Mouse (Mus musculus) colon, adult 2 months (tissue): Measurements from ENCODE around the gene Vmn1r131. TPM values are rescaled to one million over a fixed set of nuclear protein-coding genes. Genes with fewer than 3 reads are reported as not detected.

Source experiments
- polyA plus RNA-seq: library from polyadenylated mRNA; depleted of rRNA; stranded (reverse); fragments of >200 nt; gene quantifications from 2 replicates; pipeline ENCODE4 v1.2.3, GENCODE M21; 2012; rRNA removed

The Vmn1r131 gene
- not detected in 2 replicates for polyA plus RNA-seq

GRCm38 (mm10) chr7:21545990-21546389, at the start of gene Vmn1r131:
TSS of gene Vmn1r131 (minus strand) at chr7:21546090.

DNA sequence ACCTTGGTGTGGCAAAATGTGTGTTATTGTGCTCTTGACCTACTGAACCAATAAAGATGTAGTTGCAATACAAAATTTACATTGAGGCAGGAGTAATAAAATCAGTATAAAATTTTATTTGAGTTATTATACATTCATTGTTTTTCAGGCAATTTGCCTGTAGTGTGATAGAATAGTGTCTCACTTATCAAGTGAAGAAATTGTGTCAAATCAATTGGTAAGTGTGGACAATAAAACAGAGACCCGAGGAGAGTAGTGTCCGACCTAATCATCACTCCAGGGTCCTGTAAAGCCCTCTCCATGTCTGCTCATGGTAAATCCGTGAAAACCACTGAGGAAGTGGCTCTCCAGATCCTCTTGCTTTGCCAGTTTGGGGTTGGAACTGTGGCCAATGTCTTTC, 34.4 kb downstream of the Vmn1r131 start, which contains the start of gene Vmn1r130:
Vmn1r130 (plus strand) TSS at position 301 of the 400 bp plus-strand sequence.

Other genes starting within 250 kb of the Vmn1r131 start
- not detected in 2 replicates for gene Vmn1r126, start 244.6 kb downstream of the Vmn1r131 start, polyA plus RNA-seq
- not detected in 2 replicates for gene Vmn1r127, start 226.2 kb downstream of the Vmn1r131 start, polyA plus RNA-seq
- gene Vmn1r128, start 196.7 kb downstream of the Vmn1r131 start, polyA plus RNA-seq, result not detected in 2 replicates
- gene Vmn1r129, start 184.8 kb downstream of the Vmn1r131 start, polyA plus RNA-seq, result not detected in 2 replicates
- not detected in 2 replicates for gene Gm6882, start 113.3 kb downstream of the Vmn1r131 start, polyA plus RNA-seq
- not detected in 2 replicates for gene Vmn1r130, start 34.3 kb downstream of the Vmn1r131 start, polyA plus RNA-seq
- gene Vmn1r132, start 68.0 kb upstream of the Vmn1r131 start, polyA plus RNA-seq, result not detected in 2 replicates
- not detected in 2 replicates for gene Gm4175, start 215.4 kb upstream of the Vmn1r131 start, polyA plus RNA-seq